Mouse (Mus musculus): Measurements from ENCODE around the gene Cntln.

DNA sequence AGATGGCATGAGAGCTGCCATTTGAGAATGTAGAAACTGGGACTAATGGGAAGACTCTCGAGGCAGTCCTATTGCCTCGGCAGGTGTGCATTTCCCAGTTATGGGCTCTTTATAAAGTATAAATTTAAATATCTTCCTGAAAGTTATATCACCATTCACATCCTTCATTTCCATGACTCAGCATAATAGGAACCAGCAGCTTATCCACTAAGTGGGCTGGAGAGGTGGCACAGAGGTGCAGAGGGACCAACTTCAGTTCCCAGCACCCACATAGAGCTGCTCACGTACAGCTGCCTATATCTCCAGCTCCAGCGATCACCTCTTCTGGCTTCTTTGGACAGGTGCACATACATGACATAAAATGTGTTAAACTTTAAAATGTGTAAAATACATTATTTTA lies 218.1 kb downstream of the Cntln start:
- TF ChIP-seq CTCF (conservative IDR thresholded peaks at IDR 0.05; ENCODE audit: low read length) = no peak
- TF ChIP-seq NANOG (IDR thresholded peaks at IDR 0.05; ENCODE audit: borderline replicate concordance, low read length) = no peak

Measured in E14TG2a.4 (cell line).